Mouse (Mus musculus): ENCODE data around the gene Esrrg.

Esrrg gene

DNA sequence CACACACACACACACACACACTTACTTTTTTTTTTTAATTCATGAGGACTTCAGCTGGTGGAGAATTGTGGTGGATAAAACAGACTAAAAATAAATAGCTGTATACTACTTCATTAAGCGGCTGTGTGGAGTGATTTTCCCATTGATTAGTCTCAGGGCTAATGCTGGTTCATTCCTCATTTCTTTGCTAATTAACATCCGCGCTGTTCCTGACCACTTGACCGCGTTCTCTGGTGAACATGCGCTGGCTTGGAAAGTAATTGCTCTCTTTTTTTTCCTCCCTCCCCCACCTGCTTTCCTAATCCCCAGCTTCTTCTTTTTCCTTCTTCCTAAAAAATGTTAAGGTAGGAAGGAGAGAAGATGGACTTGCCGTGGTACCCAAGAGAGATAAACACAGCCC is 222.3 kb downstream of the Esrrg start:
- DNase-seq (ENCODE audit: low read depth), result no peak

- no peak for DNase-seq (ENCODE audit: low read depth)
These were observed 224.3 kb downstream of the Esrrg start for GRCm38 (mm10) chr1:187832851-187833250.

DNA sequence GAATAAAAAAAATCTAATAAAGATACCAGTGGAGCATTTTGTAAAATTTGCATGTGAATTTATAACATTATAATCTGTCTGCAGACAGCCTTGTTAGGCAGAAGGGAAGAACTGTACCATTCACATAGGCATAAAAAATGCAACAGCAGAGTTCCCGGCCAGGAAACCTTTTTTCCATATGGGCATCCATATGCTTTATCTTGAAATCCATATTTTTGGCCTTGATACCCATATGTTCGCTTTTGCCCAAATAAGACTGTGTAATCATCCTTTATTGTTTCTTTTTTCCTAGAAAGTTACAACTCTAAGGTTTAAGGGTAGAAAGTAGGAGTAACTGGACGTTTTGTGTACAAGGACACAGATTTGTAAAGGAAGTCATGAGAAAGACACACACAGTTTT is 226.0 kb downstream of the Esrrg start:
- DNase-seq (ENCODE audit: low read depth), result no peak

DNA sequence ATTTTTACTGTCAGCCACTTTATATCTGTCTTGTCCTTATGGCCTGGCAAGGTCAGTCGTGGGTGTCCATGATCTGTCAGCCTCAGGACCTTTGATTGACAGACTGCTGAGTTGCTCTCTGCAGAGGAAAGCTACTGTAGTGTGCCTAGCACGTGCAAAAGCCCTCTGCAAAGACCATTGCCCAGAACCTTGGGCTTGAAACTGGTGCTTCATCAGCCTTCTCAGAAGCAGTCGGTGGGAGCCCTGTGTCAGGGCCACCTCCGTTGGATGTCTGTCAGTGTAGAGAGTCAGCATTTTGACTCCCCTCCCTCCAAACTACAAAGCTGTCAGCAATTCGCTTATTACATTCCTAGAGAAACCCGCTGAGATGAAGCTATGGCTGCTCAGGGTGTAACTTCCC is 227.8 kb downstream of the Esrrg start:
- no peak for DNase-seq (ENCODE audit: low read depth)

GRCm38 (mm10) chr1:187836876-187837275 is 228.3 kb downstream of the Esrrg start:
- DNase-seq (ENCODE audit: low read depth), result no peak

GRCm38 (mm10) chr1:187841629-187842028 is 233.0 kb downstream of the Esrrg start:
- no peak for DNase-seq (ENCODE audit: low read depth)

DNA sequence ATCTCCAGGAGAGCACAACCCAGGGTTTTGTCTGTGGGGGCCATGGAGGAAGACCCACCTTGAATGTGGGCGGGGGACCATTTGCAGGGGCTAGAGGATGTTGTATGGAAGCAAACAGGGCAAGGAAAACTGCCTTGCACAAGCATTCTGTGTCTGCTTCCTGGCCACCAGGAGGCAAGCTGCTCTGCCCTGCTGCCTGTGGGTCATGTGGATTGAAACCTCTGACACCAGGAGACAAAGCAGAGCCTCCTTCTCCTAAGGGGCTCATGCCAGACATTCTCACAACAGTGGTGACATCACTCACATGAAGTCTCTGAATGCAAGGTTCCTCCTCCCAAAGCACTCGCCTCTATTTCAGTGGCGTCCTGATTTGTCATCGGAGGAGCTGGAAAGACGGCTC is 234.1 kb downstream of the Esrrg start:
- no peak for DNase-seq (ENCODE audit: low read depth)

DNA sequence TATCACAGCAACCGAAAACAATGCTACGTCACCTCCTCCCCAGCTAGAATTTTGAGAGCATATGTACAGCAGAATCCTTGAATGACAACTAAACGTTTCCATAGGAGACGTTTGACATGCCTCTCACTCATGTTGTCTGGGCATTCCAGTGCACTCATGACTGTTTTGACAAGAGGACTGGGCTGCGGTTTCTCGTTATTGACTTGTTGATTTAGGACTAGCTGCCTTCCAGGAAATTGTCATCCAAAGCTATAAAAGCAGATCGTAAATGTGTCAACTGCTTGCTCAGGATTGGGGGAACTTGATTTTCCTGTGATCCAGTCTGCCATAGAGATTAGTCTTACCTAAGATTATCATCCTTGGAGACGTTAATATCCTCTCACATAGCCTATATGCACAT is 245.6 kb downstream of the Esrrg start:
- DNase-seq (ENCODE audit: low read depth), result no peak

GRCm38 (mm10) chr1:187862339-187862738 is 253.7 kb downstream of the Esrrg start:
- no peak for DNase-seq (ENCODE audit: low read depth)

GRCm38 (mm10) chr1:187868427-187868826 is 259.8 kb downstream of the Esrrg start:
- DNase-seq (ENCODE audit: low read depth), result no peak

- no peak for DNase-seq (ENCODE audit: low read depth)
These were observed 263.6 kb downstream of the Esrrg start for GRCm38 (mm10) chr1:187872208-187872607.

DNA sequence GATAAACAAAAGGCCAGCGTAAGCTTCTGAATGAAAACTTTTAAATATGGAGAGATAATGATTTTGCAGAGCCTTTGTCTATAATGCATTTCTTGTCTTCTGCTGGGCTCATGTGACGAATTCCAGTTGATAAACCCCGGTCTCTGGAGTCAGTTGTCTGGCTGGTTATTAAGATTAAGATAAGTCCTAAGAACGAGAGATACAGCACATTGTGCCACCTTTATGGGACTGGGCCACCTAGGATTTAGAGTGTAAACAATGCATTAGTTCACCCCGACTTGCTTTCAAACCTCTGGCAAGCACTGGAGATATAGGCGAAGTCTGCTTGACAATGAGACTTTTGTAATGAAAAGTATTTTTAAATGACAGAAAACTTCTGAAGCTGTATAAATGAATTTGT is 264.2 kb downstream of the Esrrg start:
- DNase-seq (ENCODE audit: low read depth), result no peak

GRCm38 (mm10) chr1:187873770-187874169 is 265.2 kb downstream of the Esrrg start:
- DNase-seq (ENCODE audit: low read depth), result no peak

GRCm38 (mm10) chr1:187887270-187887669 is 278.7 kb downstream of the Esrrg start:
- DNase-seq (ENCODE audit: low read depth), result no peak

DNA sequence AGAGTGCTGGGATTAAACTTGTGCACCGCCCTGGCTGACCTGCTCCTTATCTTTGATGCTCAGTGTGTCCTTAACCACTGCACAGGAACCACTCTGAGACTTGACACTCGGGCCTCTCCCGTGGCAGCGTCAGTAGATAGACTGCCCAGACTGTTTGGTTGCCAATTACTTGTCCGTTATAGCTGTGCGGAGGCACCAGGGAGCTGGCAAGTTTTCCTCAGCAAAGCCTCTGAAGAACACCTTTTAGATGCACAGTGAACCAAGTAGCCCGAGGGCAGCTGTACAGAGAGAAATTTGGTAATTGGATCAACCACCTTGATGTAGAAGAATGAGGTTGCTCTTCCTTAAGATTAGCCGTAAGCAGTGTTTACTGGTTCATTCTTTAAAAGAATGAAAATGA is 279.6 kb downstream of the Esrrg start:
- no peak for DNase-seq (ENCODE audit: low read depth)

DNA sequence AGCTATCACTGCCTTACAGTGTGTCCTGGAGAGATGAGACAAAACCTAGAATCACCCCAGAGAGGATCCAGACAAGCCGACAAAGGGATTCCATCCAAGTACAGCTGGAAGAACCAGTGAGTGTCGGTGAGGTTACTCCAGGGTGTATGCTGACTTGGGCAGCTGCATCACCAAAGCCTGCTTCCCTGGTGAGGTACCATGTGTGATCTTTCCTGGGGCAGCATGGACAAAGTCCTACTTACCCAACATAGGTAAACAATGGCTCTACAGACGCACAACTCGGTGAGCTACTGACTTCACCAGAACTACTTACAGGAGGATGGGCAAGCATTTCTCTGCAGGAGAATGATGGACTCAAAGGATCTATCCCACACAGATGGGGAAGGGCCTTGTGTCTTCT is 280.5 kb downstream of the Esrrg start:
- DNase-seq (ENCODE audit: low read depth), result no peak

DNA sequence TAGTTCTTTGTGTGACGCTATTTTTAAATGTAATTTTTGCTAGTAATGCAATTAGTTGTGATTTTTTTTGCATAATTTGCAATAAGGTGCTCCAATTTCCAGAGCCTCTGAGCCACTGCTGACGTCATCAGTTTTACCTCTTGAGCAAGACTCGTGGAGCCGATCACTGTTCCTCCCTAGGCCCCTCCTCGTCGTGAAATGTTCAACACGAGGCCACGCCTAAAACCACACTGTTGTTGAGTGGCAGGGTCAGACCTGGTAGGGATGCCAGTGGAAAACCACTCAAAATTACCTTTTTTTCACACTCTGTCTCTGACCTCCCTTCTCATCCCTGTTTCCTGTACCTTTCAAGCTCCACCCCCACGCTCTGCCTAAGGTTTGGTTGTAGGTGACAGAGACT is 282.7 kb downstream of the Esrrg start:
- DNase-seq (ENCODE audit: low read depth), result no peak

DNA sequence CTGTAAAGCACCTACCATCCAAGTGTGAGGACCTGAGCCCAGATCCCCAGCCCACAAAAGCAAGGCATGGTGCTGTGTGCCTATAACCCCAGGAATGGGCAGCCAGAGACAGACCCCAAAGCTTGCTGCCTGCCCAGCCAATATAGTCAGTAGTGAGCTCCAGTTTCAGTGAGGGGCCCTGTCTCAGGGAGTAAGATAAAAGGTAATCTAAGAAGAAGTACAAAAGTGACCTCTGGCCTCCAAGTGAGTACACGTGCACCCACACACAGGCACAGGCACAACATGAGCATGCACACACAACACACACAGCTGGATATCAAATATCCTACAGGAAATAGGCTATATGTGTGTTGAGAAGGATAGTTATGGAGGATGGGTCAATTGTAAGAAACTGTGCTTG is 286.9 kb downstream of the Esrrg start:
- DNase-seq (ENCODE audit: low read depth), result no peak

DNA sequence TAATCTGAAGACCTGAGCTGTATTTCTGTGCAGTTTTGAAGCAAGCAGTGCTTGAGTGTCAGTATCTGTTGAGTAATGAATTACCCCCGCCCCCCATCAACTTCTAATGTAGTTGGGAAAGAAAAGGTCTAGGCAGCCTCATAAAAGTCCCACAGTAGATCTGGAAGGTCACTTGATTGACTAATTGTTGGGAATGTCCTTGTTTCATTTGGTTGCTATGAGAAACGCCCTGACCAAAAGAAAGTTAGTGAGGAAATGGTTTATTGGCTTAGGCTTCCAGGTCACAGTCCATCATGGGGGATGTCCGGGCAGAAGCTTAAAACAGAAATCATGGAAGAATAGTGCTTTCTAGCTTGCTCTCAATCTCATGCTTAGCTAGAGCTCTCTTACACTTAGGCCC is 287.7 kb downstream of the Esrrg start:
- DNase-seq (ENCODE audit: low read depth), result no peak

- DNase-seq (ENCODE audit: low read depth), result no peak
These were observed 288.3 kb downstream of the Esrrg start for GRCm38 (mm10) chr1:187896910-187897309.

- no peak for DNase-seq (ENCODE audit: low read depth)
These were observed 290.9 kb downstream of the Esrrg start for GRCm38 (mm10) chr1:187899541-187899940.

DNA sequence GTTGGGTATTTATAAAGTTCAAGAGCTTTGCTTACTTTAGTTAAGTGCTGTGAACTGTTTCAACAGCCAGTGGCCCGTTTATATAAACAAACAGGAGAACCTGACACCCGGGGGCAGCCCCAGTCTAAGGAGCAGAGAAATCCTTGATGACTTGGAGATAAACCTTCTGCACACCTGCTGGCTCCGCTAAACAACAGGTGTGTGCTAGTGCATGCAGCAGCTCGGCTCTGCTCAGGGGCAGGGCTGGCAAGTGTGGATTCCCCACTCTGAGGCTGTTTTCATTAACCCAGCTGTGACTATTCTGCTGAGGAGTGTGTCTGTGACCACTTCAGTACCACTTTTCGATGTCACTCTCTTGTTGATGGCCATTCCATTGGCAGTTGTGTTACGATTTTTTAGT is 292.2 kb downstream of the Esrrg start:
- DNase-seq (ENCODE audit: low read depth), result no peak

DNA sequence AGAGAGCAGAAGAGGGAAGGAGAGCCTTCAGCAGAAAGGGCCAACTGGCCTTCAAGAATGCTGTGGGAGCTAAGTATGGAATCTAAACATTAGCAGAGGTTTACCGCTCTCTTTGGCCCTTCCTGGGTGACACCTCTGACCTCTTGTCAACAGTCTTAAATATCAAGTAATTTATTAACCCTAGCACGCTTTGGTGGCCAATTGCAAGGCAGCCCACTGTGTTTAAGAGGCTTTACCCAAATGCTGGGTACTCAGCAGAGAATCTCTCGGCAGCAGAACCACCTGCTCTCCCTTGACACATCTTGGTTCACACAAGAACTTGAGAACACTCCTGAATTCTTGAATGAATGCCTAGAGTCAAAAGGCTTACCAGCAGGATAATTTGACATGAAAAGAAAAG is 293.6 kb downstream of the Esrrg start:
- DNase-seq (ENCODE audit: low read depth), result no peak

GRCm38 (mm10) chr1:187904731-187905130 is 296.1 kb downstream of the Esrrg start:
- no peak for DNase-seq (ENCODE audit: low read depth)

DNA sequence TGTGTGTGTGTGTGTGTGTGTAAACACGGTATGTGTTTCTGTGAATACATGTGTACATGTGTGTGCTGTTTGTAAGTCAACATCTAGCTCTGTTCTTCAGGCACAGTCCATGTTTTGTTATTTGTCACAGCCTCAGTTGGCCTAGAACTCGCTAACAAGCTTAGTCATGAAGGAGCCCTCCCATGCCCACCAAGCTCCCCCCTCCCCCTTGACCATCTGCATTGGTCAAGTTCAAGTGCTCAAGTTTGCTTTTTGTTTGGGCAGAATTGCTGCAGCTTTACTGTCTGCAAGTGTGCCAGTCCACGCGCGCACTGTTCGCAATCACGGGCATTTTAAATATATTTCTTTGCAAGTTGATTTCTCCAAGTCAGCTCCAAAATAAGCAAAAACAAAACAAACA is 298.8 kb downstream of the Esrrg start:
- DNase-seq (ENCODE audit: low read depth), result no peak

Data from c-Kit-positive CD71-negative TER-119-negative erythroid progenitor cells, embryonic 14.5 days (primary cell).